Comparison of ENCODE assay signal across 8 mouse cellular contexts in the genomic region with DNA sequence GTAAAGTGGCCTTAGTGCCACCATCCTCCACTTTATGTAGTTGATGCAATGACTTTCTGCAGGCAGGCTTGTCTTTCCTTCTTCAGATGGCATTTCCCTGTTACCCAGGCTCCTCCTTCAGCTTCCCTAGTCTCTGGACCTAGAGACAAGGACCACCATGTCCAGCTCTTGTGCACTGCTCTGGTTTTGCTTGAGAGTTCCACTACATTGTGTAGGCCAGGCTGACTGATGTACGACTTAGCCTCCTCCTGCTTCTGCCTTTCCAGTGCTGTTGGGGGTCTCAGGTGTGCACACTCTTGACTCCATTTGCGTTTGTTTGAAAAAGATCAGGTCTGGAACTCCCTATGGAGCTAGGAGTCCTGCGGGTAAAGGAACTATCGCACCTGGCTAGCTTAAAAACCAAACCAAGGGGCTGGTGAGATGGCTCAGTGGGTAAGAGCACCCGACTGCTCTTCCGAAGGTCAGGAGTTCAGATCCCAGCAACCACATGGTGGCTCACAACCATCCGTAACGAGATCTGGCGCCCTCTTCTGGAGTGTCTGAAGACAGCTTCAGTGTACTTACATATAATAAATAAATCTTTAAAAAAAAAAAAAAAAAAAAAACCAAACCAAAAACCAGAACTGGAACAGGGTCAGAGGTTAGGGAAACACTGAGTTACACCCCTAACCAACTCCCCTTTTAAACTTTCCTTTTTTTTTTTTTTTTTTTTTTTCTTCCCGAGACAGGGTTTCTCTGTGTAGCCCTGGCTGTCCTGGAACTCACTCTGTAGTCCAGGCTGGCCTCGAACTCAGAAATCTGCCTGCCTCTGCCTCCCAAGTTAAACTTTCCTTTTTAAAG. TPM values are rescaled to one million over a fixed set of nuclear protein-coding genes. Genes with fewer than 3 reads are reported as not detected.
A peak's percentile ranks its signal among the peaks of the same experiment; 100 is the strongest.
DNase-seq lines count a peak whose midpoint lies in the region; ATAC-seq and TF ChIP-seq lines count a peak whose summit lies in the region.
"Not testable (repeated sequence)": the region's sequence is repeated elsewhere in the genome, so short reads cannot be mapped to it uniquely, and the experiment has no call there.

No protein-coding gene starts in this region.

- ATAC-seq in embryonic facial prominence, embryonic 14.5 days (ENCODE audit: low read depth); hindbrain, embryonic 15.5 days (ENCODE audit: low FRiP score, low read depth); liver, embryonic 16.5 days (ENCODE audit: low read depth); midbrain, embryonic 15.5 days (replicated peaks); stomach, embryonic 15.5 days (ENCODE audit: insufficient read depth, low FRiP score, low read depth): not testable (repeated sequence)

- DNase-seq in ES-E14 (ENCODE audit: low read depth, low spot score); embryonic facial prominence, embryonic 14.5 days (ENCODE audit: low spot score); heart, embryonic 10.5 days (ENCODE audit: low spot score); left cerebral cortex, adult 2 months (ENCODE audit: extremely low spot score in 1 of 2, low spot score in 2 of 2): not testable (repeated sequence)

- TF ChIP-seq CTCF in left cerebral cortex, adult 2 months (IDR thresholded peaks at IDR 0.05): peak; percentile 9

- H3K36me3 ChIP-seq in ES-E14 (ENCODE audit: control insufficient read depth, insufficient read depth, low read length, poor library complexity, severe bottlenecking); embryonic facial prominence, embryonic 14.5 days (ENCODE audit: control insufficient read depth, insufficient read depth, low read length); heart, embryonic 10.5 days; hindbrain, embryonic 15.5 days; liver, embryonic 16.5 days (ENCODE audit: control insufficient read depth, insufficient read depth); midbrain, embryonic 15.5 days (replicated peaks); stomach, embryonic 15.5 days: not testable (repeated sequence)

- 0 out of 2 replicates have a peak overlapping the region, but pooled peaks have one; percentile 99 for H3K27ac ChIP-seq in ES-E14 (ENCODE audit: insufficient read depth, low read depth, low read length, poor library complexity, severe bottlenecking)
- H3K27ac ChIP-seq in embryonic facial prominence, embryonic 14.5 days (replicated peaks; ENCODE audit: low read depth, low read length); heart, embryonic 10.5 days; midbrain, embryonic 15.5 days: not testable (repeated sequence)
- H3K27ac ChIP-seq in hindbrain, embryonic 15.5 days (replicated peaks): peak overlapping the region; percentile 100; the same call in 1 of the 2 replicates
- peak overlapping the region; percentile 100; the same call in 1 of the 2 replicates for H3K27ac ChIP-seq in left cerebral cortex, adult 2 months
- H3K27ac ChIP-seq in liver, embryonic 16.5 days (ENCODE audit: low read length): peak overlapping the region; percentile 96
- H3K27ac ChIP-seq in stomach, embryonic 15.5 days: peak overlapping the region; percentile 98

- H3K9me3 ChIP-seq in ES-E14 (ENCODE audit: control insufficient read depth, insufficient read depth, low read depth, low read length); embryonic facial prominence, embryonic 14.5 days (ENCODE audit: control insufficient read depth, low read length); heart, embryonic 10.5 days; hindbrain, embryonic 15.5 days; liver, embryonic 16.5 days (replicated peaks; ENCODE audit: control insufficient read depth, low read length); midbrain, embryonic 15.5 days; stomach, embryonic 15.5 days: not testable (repeated sequence)

- peak overlapping the region; percentile 94; the same call in 1 of the 2 replicates for H3K4me2 ChIP-seq in embryonic facial prominence, embryonic 14.5 days (ENCODE audit: low read depth, low read length)
- peak overlapping the region; percentile 97 for H3K4me2 ChIP-seq in hindbrain, embryonic 15.5 days
- H3K4me2 ChIP-seq in liver, embryonic 16.5 days (ENCODE audit: low read depth, low read length): peak overlapping the region; percentile 89
- H3K4me2 ChIP-seq in midbrain, embryonic 15.5 days: peak overlapping the region; percentile 96
- peak overlapping the region; percentile 76 for H3K4me2 ChIP-seq in stomach, embryonic 15.5 days

- not testable (repeated sequence) for H3K27me3 ChIP-seq in embryonic facial prominence, embryonic 14.5 days (replicated peaks; ENCODE audit: control insufficient read depth, insufficient read depth, low read length); heart, embryonic 10.5 days (ENCODE audit: insufficient read depth, poor library complexity, severe bottlenecking); hindbrain, embryonic 15.5 days; liver, embryonic 16.5 days (ENCODE audit: control insufficient read depth, insufficient read depth, low read depth, low read length); midbrain, embryonic 15.5 days (replicated peaks); stomach, embryonic 15.5 days (replicated peaks)

- not testable (repeated sequence) for H3K4me1 ChIP-seq in ES-E14 (ENCODE audit: control insufficient read depth in 2 of 2, insufficient read depth in 2 of 2, low read length in 2 of 2, poor library complexity in 1 of 2)
- peaks cover 16% of the 10 kb centered on the region for H3K4me1 ChIP-seq in embryonic facial prominence, embryonic 14.5 days (ENCODE audit: control insufficient read depth, insufficient read depth, low read length)
- H3K4me1 ChIP-seq in heart, embryonic 10.5 days: peaks cover 43% of the 10 kb centered on the region
- peaks cover 29% of the 10 kb centered on the region for H3K4me1 ChIP-seq in hindbrain, embryonic 15.5 days (replicated peaks)
- peaks cover 19% of the 10 kb centered on the region for H3K4me1 ChIP-seq in liver, embryonic 16.5 days (ENCODE audit: control insufficient read depth, low read depth, low read length)
- peaks cover 27% of the 10 kb centered on the region for H3K4me1 ChIP-seq in midbrain, embryonic 15.5 days
- peaks cover 23% of the 10 kb centered on the region for H3K4me1 ChIP-seq in stomach, embryonic 15.5 days

- WGBS in embryonic facial prominence, embryonic 14.5 days: 78% methylated on average over 11 of the region's 11 CpGs
- 68% methylated on average over 11 of the region's 11 CpGs for WGBS in heart, embryonic 10.5 days
- 68% methylated on average over 11 of the region's 11 CpGs for WGBS in hindbrain, embryonic 15.5 days
- 70% methylated on average over 11 of the region's 11 CpGs for WGBS in liver, embryonic 16.5 days (ENCODE audit: insufficient replicate concordance)
- WGBS in midbrain, embryonic 15.5 days: 70% methylated on average over 11 of the region's 11 CpGs
- WGBS in stomach, embryonic 15.5 days: 76% methylated on average over 11 of the region's 11 CpGs

- intact Hi-C loops in left cerebral cortex, adult 2 months (cut with DNase I): not testable (repeated sequence)

- in situ Hi-C loops in ES-E14 (cut with MboI; ENCODE audit: low sequenced_read_pairs in 2 of 2, unreplicated experiment in 2 of 2): not testable (repeated sequence)

- H3K4me3 ChIP-seq in ES-E14 (ENCODE audit: insufficient read depth in 1 of 2, low read depth in 1 of 2, low read length in 2 of 2, poor library complexity in 1 of 2, severe bottlenecking in 1 of 2): peak overlapping the region; percentile 88 to 92; a peak in 2 of 4 replicates
- peak overlapping the region; percentile 87 for H3K4me3 ChIP-seq in embryonic facial prominence, embryonic 14.5 days (ENCODE audit: low read depth, low read length)
- peak overlapping the region; percentile 96; the same call in 1 of the 2 replicates for H3K4me3 ChIP-seq in heart, embryonic 10.5 days
- not testable (repeated sequence) for H3K4me3 ChIP-seq in hindbrain, embryonic 15.5 days; left cerebral cortex, adult 2 months; midbrain, embryonic 15.5 days; stomach, embryonic 15.5 days (replicated peaks)
- peak overlapping the region; percentile 84 for H3K4me3 ChIP-seq in liver, embryonic 16.5 days (ENCODE audit: low read depth, low read length)

- H3K9ac ChIP-seq in ES-E14 (ENCODE audit: insufficient read depth, low read depth, low read length, poor library complexity, severe bottlenecking): peak overlapping the region; percentile 86; the same call in 1 of the 2 replicates
- not testable (repeated sequence) for H3K9ac ChIP-seq in embryonic facial prominence, embryonic 14.5 days (ENCODE audit: low read depth, low read length); hindbrain, embryonic 15.5 days; liver, embryonic 16.5 days (ENCODE audit: low read depth, low read length); midbrain, embryonic 15.5 days; stomach, embryonic 15.5 days

RNA-seq across cellular contexts. Expression of gene Pcif1, which starts 1.5 kb away (rescaled TPM):
- total RNA-seq in ES-E14 (2012; rRNA removed): 30.4 and 39.5 TPM in 2 replicates
- polyA plus RNA-seq in embryonic facial prominence, embryonic 14.5 days (2014; fragmentation: Nextera tagmentation; extraction: Ambion mirVana): 56.9 and 62.8 TPM in 2 replicates
- polyA plus RNA-seq in heart, embryonic 10.5 days (2016; fragmentation: Nextera tagmentation; extraction: Ambion mirVana): 57.9 and 61.5 TPM in 2 replicates
- 78.5 and 81.7 TPM in 2 replicates for polyA plus RNA-seq in hindbrain, embryonic 15.5 days (2015; fragmentation: Nextera tagmentation; extraction: Ambion mirVana)
- 10 to 100 TPM; 44.8 to 48.8 TPM for total RNA-seq in left cerebral cortex, adult 2 months (2021)
- 36.8 and 38.2 TPM in 2 replicates for polyA plus RNA-seq in liver, embryonic 16.5 days (2015; fragmentation: Nextera tagmentation; extraction: Ambion mirVana)
- polyA plus RNA-seq in midbrain, embryonic 15.5 days (2015; fragmentation: Nextera tagmentation; extraction: Ambion mirVana): 85.3 and 93.1 TPM in 2 replicates
- 64.7 and 70.9 TPM in 2 replicates for polyA plus RNA-seq in stomach, embryonic 15.5 days (2015; fragmentation: Nextera tagmentation; extraction: Ambion mirVana)

RNA-seq across cellular contexts. Expression of gene Pltp, which starts 20.1 kb away (rescaled TPM):
- total RNA-seq in ES-E14 (2012; rRNA removed): 56.1 and 117 TPM in 2 replicates
- polyA plus RNA-seq in embryonic facial prominence, embryonic 14.5 days (2014; fragmentation: Nextera tagmentation; extraction: Ambion mirVana): 50.1 and 55.1 TPM in 2 replicates
- polyA plus RNA-seq in heart, embryonic 10.5 days (2016; fragmentation: Nextera tagmentation; extraction: Ambion mirVana): 8.1 and 12.6 TPM in 2 replicates
- polyA plus RNA-seq in hindbrain, embryonic 15.5 days (2015; fragmentation: Nextera tagmentation; extraction: Ambion mirVana): 123 and 129 TPM in 2 replicates
- 10 to 100 TPM; 78.1 to 82.4 TPM for total RNA-seq in left cerebral cortex, adult 2 months (2021)
- polyA plus RNA-seq in liver, embryonic 16.5 days (2015; fragmentation: Nextera tagmentation; extraction: Ambion mirVana): 23.1 and 27.4 TPM in 2 replicates
- polyA plus RNA-seq in midbrain, embryonic 15.5 days (2015; fragmentation: Nextera tagmentation; extraction: Ambion mirVana): 105 and 121 TPM in 2 replicates
- 43.9 and 48.5 TPM in 2 replicates for polyA plus RNA-seq in stomach, embryonic 15.5 days (2015; fragmentation: Nextera tagmentation; extraction: Ambion mirVana)

RNA-seq across cellular contexts. Expression of gene Zfp335, which starts 34.0 kb away (rescaled TPM):
- 18.5 and 22.4 TPM in 2 replicates for total RNA-seq in ES-E14 (2012; rRNA removed)
- polyA plus RNA-seq in embryonic facial prominence, embryonic 14.5 days (2014; fragmentation: Nextera tagmentation; extraction: Ambion mirVana): 11.9 and 13.9 TPM in 2 replicates
- polyA plus RNA-seq in heart, embryonic 10.5 days (2016; fragmentation: Nextera tagmentation; extraction: Ambion mirVana): 12.6 and 13.5 TPM in 2 replicates
- 13.7 and 18.3 TPM in 2 replicates for polyA plus RNA-seq in hindbrain, embryonic 15.5 days (2015; fragmentation: Nextera tagmentation; extraction: Ambion mirVana)
- 10 to 100 TPM; 27.2 to 28.0 TPM for total RNA-seq in left cerebral cortex, adult 2 months (2021)
- polyA plus RNA-seq in liver, embryonic 16.5 days (2015; fragmentation: Nextera tagmentation; extraction: Ambion mirVana): 5.9 and 6.8 TPM in 2 replicates
- polyA plus RNA-seq in midbrain, embryonic 15.5 days (2015; fragmentation: Nextera tagmentation; extraction: Ambion mirVana): 17.8 and 18.9 TPM in 2 replicates
- polyA plus RNA-seq in stomach, embryonic 15.5 days (2015; fragmentation: Nextera tagmentation; extraction: Ambion mirVana): 10.6 and 12.1 TPM in 2 replicates

RNA-seq across cellular contexts. Expression of gene Neurl2, which starts 44.3 kb away (rescaled TPM):
- 3.6 TPM in 2 replicates for total RNA-seq in ES-E14 (2012; rRNA removed)
- 8.3 and 9.1 TPM in 2 replicates for polyA plus RNA-seq in embryonic facial prominence, embryonic 14.5 days (2014; fragmentation: Nextera tagmentation; extraction: Ambion mirVana)
- 28.2 and 55.0 TPM in 2 replicates for polyA plus RNA-seq in heart, embryonic 10.5 days (2016; fragmentation: Nextera tagmentation; extraction: Ambion mirVana)
- 6.3 and 7.9 TPM in 2 replicates for polyA plus RNA-seq in hindbrain, embryonic 15.5 days (2015; fragmentation: Nextera tagmentation; extraction: Ambion mirVana)
- total RNA-seq in left cerebral cortex, adult 2 months (2021): 1 to 10 TPM; 3.9 to 5.3 TPM
- 1.7 and 2.5 TPM in 2 replicates for polyA plus RNA-seq in liver, embryonic 16.5 days (2015; fragmentation: Nextera tagmentation; extraction: Ambion mirVana)
- polyA plus RNA-seq in midbrain, embryonic 15.5 days (2015; fragmentation: Nextera tagmentation; extraction: Ambion mirVana): 6.4 and 6.6 TPM in 2 replicates
- 6.2 and 6.9 TPM in 2 replicates for polyA plus RNA-seq in stomach, embryonic 15.5 days (2015; fragmentation: Nextera tagmentation; extraction: Ambion mirVana)

RNA-seq across cellular contexts. Expression of gene Ctsa, which starts 44.9 kb away (rescaled TPM):
- 103 and 216 TPM in 2 replicates for total RNA-seq in ES-E14 (2012; rRNA removed)
- polyA plus RNA-seq in embryonic facial prominence, embryonic 14.5 days (2014; fragmentation: Nextera tagmentation; extraction: Ambion mirVana): 140 and 154 TPM in 2 replicates
- 138 and 149 TPM in 2 replicates for polyA plus RNA-seq in heart, embryonic 10.5 days (2016; fragmentation: Nextera tagmentation; extraction: Ambion mirVana)
- 97.0 and 105 TPM in 2 replicates for polyA plus RNA-seq in hindbrain, embryonic 15.5 days (2015; fragmentation: Nextera tagmentation; extraction: Ambion mirVana)
- 10 to 100 TPM; 89.5 to 96.2 TPM for total RNA-seq in left cerebral cortex, adult 2 months (2021)
- polyA plus RNA-seq in liver, embryonic 16.5 days (2015; fragmentation: Nextera tagmentation; extraction: Ambion mirVana): 90.7 and 92.5 TPM in 2 replicates
- polyA plus RNA-seq in midbrain, embryonic 15.5 days (2015; fragmentation: Nextera tagmentation; extraction: Ambion mirVana): 101 and 109 TPM in 2 replicates
- 132 and 159 TPM in 2 replicates for polyA plus RNA-seq in stomach, embryonic 15.5 days (2015; fragmentation: Nextera tagmentation; extraction: Ambion mirVana)
